Mouse (Mus musculus): ENCODE data around the gene Bglap2.

DNA sequence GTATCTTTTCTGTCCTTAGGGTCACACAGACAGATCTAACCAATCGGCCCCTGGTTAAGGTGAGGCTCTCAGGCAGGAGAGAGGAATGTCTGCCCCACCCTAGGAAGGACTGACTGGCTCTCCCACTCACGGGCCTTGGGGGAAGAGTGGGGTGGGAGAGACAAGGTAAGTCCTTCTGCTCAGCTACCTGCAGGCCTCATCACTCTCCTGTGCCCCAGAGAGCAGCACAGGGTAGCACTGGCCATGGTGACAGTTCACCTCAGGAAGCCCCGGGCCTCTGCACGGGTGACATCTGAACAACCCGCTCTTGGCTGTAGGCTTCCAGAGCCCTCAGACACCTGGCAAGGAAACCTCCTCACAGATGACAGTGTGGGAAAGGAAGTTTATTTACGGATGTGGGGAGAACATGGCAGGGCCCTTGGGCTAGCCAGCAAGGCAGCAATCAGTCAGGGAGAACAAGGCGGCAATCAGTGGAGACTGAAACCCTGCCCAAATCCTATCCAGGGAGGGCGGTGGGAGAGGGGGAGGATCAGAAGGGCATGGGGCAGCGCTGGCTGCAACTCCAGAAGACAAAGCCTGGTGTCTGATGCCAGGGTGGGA lies 15.4 kb upstream of the Bglap2 start:
- TF ChIP-seq CTCF (IDR thresholded peaks at IDR 0.05; ENCODE audit: borderline replicate concordance, insufficient read depth, low read depth, low read length), result no peak
- no peak for TF ChIP-seq POLR2A (IDR thresholded peaks at IDR 0.05; ENCODE audit: borderline replicate concordance, insufficient read depth, low read length)
